Mouse (Mus musculus): ENCODE measurements around the gene Nat8f4. TPM values are rescaled to one million over a fixed set of nuclear protein-coding genes. Genes with fewer than 3 reads are reported as not detected.
A peak's percentile ranks its signal among the peaks of the same experiment; 100 is the strongest.
"Not testable (repeated sequence)": the region's sequence is repeated elsewhere in the genome, so short reads cannot be mapped to it uniquely, and the experiment has no call there.

Nat8f4 gene
- total RNA-seq, 4 experiments from 2014 or later = 0.13 TPM; not detected in 3

DNA sequence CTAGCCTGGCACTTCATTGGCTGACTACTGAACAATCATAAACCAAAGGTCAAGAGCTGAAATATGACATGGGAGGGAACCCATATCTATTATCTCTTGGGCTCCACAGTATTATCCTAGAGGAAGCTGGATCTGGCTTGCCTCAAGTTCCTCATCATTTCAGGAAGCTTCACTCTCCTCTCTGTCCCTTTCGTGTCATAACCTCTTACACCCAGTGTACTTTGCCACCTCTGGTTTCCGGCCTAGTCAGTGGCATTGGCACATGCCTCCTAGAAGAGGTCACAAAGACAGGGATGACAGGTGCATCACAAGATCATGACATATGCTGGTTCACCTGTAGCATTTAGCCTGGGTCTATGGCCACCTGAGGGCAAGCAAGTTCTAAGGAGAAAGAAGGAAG lies 2.4 kb downstream of the Nat8f4 start:
- no peak for DNase-seq (ENCODE audit: low spot score in 2 of 2)

DNA sequence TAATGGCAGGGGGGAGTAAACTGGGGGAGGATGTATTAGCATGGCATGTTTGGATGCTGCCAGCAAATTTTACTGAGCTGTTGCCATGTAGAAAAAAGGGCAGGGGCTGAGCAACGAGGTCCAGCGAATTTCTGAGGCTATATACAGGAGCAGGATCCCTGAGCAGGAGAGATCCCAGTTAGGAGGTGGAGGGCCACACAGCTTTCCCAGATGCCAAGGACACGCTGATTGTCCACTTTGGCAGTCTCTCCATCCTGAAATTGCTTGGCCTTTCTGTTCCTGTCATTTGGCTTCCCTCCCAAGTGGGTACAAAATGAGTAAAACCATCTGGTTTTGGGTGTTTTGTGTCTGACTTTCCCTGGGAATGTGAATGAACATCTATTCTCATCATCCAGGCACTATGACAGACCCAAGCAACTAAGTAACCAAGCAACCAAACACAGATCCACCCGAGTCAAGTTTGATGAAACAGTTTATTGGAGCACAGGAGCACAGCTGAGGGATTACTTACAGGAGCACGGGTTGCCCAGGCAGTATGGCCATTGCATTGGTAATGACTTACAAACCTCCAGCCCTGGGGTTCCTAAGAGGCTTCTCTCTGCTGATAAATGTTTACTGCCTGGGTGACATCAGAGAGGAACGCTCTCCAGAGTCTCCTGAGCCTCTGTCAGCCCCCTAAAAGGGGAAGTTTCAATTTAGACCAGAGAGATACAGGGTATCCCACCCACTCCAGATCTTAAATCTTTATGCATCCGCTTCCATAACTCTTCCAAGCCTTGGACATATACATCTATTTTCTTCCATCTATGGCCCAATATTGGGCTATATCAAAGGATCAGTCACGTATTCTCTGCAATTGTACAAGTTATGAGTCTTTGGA lies 5.8 kb downstream of the Nat8f4 start:
- not testable (repeated sequence) for DNase-seq (ENCODE audit: low spot score in 2 of 2)

DNA sequence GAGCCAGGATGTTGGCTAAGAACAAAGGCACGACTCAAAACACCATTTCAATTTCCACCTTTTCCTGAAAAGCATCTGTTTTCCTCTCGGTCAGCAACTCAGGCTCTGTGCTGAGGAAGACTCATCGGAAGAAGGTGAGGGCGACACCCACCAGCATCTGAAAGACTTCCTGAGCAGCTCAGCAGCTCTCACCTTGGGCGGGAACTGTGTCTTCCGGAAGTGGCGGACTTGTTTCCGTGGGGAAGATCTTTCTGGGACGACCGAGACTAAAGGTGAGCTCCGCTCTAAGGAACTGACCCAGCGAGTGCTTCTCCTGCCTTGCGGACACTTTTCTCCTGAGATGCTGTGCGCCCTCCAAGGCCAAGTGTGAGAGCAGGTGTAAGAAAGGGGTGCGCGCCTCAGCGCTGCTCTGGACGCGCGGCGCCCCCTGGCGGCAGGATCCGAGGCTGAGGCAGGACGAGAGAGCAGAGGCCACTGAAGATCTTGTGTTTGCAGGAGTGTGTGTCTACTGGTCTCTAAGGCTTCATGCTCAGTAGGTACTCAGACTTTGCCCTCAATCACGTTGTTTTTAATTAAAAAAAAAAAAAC lies 9.5 kb downstream of the Nat8f4 start:
- DNase-seq (ENCODE audit: low spot score in 2 of 2) = not testable (repeated sequence)

DNA sequence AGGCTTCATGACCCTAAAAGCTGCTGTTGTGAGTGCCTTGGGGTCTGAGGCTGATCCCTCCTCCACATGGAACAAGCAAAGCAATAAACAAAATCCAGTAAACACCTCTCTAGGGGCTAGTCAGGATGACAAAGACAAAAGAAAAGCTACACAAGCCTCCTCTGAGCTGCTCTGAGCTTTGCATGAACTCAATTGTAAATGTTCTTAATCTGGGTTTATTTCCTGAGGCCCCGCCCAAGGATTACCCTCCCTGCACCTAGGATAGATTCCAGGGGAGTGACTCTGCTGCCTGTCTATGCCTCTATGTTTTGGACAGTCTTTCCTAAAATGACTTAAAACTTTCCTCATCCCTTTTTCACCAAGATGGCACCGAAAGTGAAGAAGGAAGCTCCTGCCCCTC lies 15.7 kb downstream of the Nat8f4 start:
- no peak for DNase-seq (ENCODE audit: low spot score in 2 of 2)

- DNase-seq (ENCODE audit: low spot score in 2 of 2) = no peak
Observed at GRCm38 (mm10) chr6:85884311-85884710, 20.4 kb downstream of the Nat8f4 start.

GRCm38 (mm10) chr6:85883246-85883645 lies 21.4 kb downstream of the Nat8f4 start:
- DNase-seq (ENCODE audit: low spot score in 2 of 2) = not testable (repeated sequence)

DNA sequence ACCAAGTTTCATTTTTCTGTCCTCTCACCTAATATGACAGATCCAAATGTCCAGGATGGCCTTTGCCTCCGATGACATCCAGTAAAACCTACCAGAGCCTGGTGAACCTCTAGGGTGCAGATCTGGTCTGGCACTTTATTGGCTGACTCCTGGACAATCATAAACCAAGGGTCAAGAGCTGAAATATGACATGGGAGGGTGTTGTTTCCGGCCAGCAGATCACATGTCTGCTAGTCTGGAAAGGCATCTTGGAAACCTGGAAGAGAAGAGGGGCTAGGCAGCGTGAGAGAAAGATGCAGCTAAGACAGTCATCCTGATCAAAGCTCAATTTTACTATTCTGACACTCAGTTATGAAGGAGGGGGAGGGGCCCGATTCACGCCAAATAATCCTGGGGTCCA lies 35.7 kb downstream of the Nat8f4 start, which contains the start of gene Nat8f2:
Nat8f2 (minus strand) TSS at position 153 of the 400 bp plus-strand sequence.
- not testable (repeated sequence) for DNase-seq (ENCODE audit: low spot score in 2 of 2)

DNA sequence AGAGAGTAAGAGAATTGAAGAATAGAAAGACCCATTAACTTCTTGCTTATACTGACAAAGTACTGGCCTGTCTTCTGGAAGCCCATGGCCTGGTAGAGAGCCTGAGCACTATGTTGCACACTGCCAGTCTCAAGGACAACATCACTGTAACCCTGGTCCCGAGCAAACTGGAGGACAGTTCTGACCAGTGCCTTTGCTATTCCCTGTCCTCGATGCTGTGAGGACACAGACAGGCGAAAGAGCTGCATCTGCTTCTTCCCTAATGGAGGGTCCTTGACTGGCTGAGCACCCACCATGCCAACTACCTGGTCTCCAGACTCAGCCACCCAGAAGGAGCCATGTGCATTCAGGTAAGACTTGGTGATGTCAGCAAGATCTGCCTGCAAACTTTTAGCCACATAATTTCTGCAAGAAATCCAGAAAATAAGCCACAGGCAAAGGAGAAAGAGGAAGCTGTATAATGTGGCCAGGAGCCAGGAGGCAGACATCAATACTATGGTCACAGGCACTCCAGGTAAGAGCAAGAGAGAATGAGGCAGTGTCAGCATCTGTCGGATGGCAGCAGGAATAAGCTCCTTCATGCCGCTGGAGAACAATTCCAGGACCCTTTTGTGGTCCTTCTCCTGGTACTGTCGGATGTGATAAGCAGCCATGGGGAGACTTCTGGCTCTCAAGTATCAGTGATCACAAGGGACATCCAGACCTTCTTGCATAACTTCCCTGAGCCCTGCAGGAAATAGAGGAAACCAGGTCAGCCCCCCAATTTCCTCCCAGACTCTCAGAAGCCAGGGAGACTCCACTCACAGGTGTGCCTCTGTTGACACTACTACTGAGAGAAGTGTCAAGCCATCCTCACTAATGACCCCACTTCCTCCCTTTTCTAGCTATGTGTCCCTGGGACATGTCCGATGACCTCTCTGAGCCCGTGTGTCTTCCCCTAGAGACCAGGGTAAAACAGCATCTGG lies 36.7 kb downstream of the Nat8f4 start:
- no peak for DNase-seq (ENCODE audit: low spot score in 2 of 2)

- DNase-seq (ENCODE audit: low spot score in 2 of 2) = not testable (repeated sequence)
Observed at GRCm38 (mm10) chr6:85866995-85867394, 37.7 kb downstream of the Nat8f4 start.

- peak in 1 of 2 experiments; percentile 6 for DNase-seq (ENCODE audit: low spot score in 2 of 2)
Observed at GRCm38 (mm10) chr6:85866166-85866565, 38.5 kb downstream of the Nat8f4 start.

- DNase-seq (ENCODE audit: low spot score in 2 of 2) = not testable (repeated sequence)
Observed at GRCm38 (mm10) chr6:85864900-85865639, 39.6 kb downstream of the Nat8f4 start.

DNA sequence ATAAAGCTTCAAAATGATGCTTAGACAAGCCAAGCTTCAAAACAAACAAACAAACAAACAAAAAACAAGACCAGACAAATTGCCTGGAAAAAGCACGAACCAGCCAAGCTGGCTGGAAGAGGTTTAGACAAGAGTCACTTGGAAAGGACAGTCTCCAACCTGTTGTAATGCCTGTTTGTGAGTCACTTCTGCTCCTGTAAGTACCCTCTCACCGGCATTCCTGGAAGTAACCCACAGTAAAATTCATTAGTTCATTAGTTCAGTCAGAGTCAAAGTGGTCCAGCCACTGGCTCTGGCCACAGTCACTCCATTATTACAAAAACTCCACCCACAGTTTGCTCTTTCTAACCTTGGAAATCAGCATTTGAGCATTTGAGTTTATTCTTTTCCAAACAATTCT lies 40.8 kb downstream of the Nat8f4 start:
- no peak for DNase-seq (ENCODE audit: low spot score in 2 of 2)

DNA sequence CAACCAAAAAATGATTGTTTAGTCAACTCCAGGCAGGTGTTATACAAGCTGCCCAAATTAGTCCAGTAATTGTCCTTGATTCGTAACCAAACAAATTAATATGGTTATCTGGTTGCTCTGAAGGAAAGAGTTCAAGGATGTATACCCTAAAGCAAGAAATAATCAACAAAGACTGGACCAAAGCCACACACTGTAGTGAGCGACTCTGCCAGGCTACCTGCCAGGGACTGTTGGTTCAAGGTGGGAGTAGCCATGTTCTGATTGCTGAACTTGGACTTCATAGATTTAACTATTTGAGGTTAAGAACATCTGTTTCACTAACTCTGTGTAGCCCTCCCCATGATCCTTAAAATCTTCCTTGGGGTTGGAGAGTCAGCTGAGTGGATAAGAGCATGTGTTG lies 41.5 kb downstream of the Nat8f4 start:
- no peak for DNase-seq (ENCODE audit: low spot score in 2 of 2)

GRCm38 (mm10) chr6:85862565-85862964 lies 42.1 kb downstream of the Nat8f4 start:
- no peak for DNase-seq (ENCODE audit: low spot score in 2 of 2)

GRCm38 (mm10) chr6:85861247-85861646 lies 43.4 kb downstream of the Nat8f4 start:
- no peak for DNase-seq (ENCODE audit: low spot score in 2 of 2)

DNA sequence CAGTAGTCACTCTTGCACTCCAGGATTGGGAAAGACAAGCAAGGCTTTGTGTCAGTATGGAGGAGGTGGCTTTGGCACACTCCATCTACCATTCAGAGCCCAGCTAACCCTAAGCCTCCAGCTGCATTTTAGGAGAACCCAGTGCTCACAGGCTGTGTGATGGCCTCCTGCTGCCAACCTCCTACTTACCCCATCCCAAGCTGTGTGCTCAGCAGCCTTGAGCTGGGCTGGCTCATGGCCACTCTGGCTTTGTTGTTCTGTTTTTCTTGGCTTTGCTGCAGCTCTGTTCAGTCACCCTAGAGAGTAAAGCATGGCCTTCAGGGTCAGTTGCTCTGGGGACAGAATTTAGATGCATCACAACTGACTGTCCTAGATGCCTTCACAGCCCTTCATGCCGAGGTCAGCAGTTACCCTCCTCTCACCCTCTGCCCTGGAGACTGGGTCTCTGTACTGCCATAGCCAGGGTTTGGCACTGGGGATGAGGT lies 48.4 kb downstream of the Nat8f4 start:
- peak in 1 of 2 experiments; percentile 61 for DNase-seq (ENCODE audit: low spot score in 2 of 2)

DNA sequence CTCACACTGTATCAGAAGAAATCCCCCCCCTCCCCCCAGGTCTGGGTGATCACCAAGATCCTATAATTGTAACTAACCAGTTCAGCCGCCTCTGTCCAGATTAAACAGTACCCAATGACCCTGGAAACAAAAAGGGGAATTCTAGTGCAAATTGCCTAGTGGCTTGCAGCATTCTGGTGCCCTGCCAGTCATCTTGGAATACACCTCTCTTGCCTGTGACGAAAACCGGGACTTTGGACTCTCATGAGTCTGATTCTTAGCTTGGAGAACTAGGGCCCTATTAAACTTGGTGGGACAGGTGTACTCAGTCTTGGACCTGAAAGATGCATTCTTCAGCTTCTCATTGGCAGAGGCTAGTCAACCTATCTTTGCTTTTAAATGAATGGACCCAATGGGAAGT lies 51.2 kb downstream of the Nat8f4 start:
- no peak for DNase-seq (ENCODE audit: low spot score in 2 of 2)

DNA sequence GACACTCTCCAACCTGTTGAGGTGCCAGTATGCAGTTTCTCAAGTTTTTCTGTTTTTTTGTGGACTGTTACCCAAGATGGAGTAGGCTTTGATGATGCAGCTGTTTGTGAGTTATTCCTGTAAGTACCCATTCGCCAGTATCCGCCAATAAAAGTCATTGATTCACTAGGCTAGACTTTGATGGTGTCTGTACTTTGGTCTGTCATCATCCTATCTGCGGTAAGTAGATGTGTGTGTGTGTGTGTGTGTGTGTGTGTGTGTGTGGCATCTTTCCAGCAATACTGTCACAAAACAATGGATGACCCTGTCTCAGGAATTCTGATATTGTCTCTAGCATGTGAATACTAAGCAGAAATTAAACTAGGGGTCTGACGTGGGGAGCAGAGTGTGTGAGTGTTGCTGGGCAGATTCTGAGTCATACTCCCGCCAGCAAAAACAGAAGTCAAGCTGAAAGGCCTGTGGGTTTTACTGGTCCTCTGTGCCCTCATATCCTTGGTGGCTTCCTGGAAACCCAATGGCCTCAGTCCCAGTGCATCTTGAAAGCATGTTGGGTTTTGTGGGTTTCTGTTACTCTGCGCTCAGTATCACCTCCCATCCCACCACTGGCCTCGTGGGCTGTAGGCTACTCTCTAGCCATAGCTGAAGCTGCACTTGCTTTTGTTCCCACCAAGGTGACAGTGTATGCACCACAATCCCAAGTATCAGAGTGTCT lies 53.5 kb downstream of the Nat8f4 start:
- DNase-seq (ENCODE audit: low spot score in 2 of 2) = no peak

DNA sequence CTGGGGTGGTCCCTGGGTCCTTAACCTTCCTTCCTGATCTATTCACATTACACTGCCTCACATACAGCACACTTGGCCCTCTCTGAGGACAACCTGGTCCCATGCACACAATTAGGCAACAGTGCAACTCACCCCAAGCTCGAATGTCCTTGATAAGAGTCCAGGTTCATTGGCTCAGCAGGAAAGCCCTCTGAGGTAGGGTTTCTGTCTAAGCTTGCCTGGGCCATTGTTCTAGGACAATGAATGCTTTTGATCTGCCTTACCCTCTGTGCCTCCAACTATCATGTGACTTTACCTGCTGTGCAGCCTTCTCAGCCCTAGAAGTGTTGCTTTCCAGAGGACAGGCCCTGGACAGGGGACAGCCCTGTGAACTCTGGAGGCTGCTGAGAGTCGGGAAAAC lies 55.4 kb downstream of the Nat8f4 start:
- DNase-seq (ENCODE audit: low spot score in 2 of 2) = no peak
